Mouse (Mus musculus) CH12.LX (cell line): ENCODE measurements at regions not wholly inside any gene's neighbourhood (a gene's known extent, or its start where the extent isn't known, plus 50 kb on each side); places are given as distances from the start of the nearest gene placed in this dataset.

Experiments
- DNase-seq: peaks from one replicate; pipeline ENCODE4 v3.0.0-alpha.2; 2013; ENCODE audit errors: extremely low read depth
- H3K27ac ChIP-seq: 2 replicates; pipeline ENCODE4 v1.5.1; 2012; ENCODE audit warnings: low read depth, mild to moderate bottlenecking, control low read depth, moderate library complexity; ENCODE audit not compliant: insufficient read depth
- H3K27me3 ChIP-seq: replicated peaks from 2 replicates; pipeline ENCODE3; 2012; ENCODE audit warnings: inconsistent platforms
- H3K36me3 ChIP-seq, 2 experiments: replicated peaks in 1 of 2; 2 replicates each; pipeline versions ENCODE3 to v1.6.1; 2012; ENCODE audit warnings: inconsistent platforms in 1 of 2, low read length in 1 of 2, mild to moderate bottlenecking in 1 of 2, mixed read lengths in 1 of 2, moderate library complexity in 1 of 2; ENCODE audit not compliant: control insufficient read depth in 1 of 2, insufficient read depth in 1 of 2
- H3K4me1 ChIP-seq, 2 experiments: 2 replicates each; pipeline ENCODE4 v1.6.1; 2012; ENCODE audit warnings: inconsistent platforms in 1 of 2, moderate library complexity in 1 of 2; ENCODE audit not compliant: insufficient read depth in 2 of 2, control insufficient read depth in 1 of 2
- H3K4me2 ChIP-seq: 2 replicates; pipeline ENCODE4 v1.6.1; 2012; ENCODE audit warnings: low read depth, mild to moderate bottlenecking, control low read depth; ENCODE audit not compliant: poor library complexity, insufficient read depth, severe bottlenecking
- H3K4me3 ChIP-seq, 3 experiments: fragments of 150-350 bp in 1 of 3; sonication (generic) in 1 of 3; replicated peaks in 1 of 3; 2 replicates each; pipeline versions ENCODE3 to v1.5.1; 2011 to 2012; ENCODE audit warnings: low read depth in 2 of 3, low read length in 2 of 3, mild to moderate bottlenecking in 2 of 3, moderate library complexity in 2 of 3, control low read depth in 1 of 3, improper control_type of control experiment in 1 of 3, inconsistent platforms in 1 of 3, mixed read lengths in 1 of 3; ENCODE audit not compliant: poor library complexity in 1 of 3
- H3K79me2 ChIP-seq: replicated peaks from 2 replicates; pipeline ENCODE4 v1.6.1; 2012; ENCODE audit warnings: mild to moderate bottlenecking, moderate library complexity; ENCODE audit not compliant: control insufficient read depth, poor library complexity, insufficient read depth, severe bottlenecking; ENCODE audit errors: extremely low read depth
- H3K9ac ChIP-seq: 2 replicates; pipeline ENCODE4 v1.6.1; 2012; ENCODE audit warnings: low read depth, mild to moderate bottlenecking, control low read depth, moderate library complexity; ENCODE audit not compliant: insufficient read depth
- H3K9me3 ChIP-seq: replicated peaks from 2 replicates; pipeline ENCODE3; 2012; ENCODE audit warnings: low read length, inconsistent platforms, mixed read lengths
- CHD1 ChIP-seq: IDR thresholded peaks from 2 replicates; pipeline ENCODE4 v1.6.1; 2012; ENCODE audit warnings: low read depth, low read length, improper control_type of control experiment, inconsistent platforms
- CHD2 ChIP-seq: IDR thresholded peaks from 2 replicates; pipeline ENCODE4 v1.6.1; 2011; ENCODE audit warnings: low read length, improper control_type of control experiment
- CTCF ChIP-seq, 2 experiments: IDR thresholded peaks in 1 of 2; conservative IDR thresholded peaks in 1 of 2; 2 replicates each; pipeline ENCODE4 v1.5.1; 2011 to 2012; ENCODE audit warnings: low read depth in 2 of 2, low read length in 2 of 2, improper control_type of control experiment in 1 of 2, inconsistent platforms in 1 of 2, mild to moderate bottlenecking in 1 of 2, moderate library complexity in 1 of 2
- E2F4 ChIP-seq: IDR thresholded peaks from 2 replicates; pipeline ENCODE4 v1.6.1; 2011; ENCODE audit warnings: low read depth, low read length, improper control_type of control experiment; ENCODE audit not compliant: insufficient replicate concordance
- ELF1 ChIP-seq: IDR thresholded peaks from 2 replicates; pipeline ENCODE4 v1.6.1; 2014; ENCODE audit warnings: low read depth, mild to moderate bottlenecking, inconsistent platforms, low read length, improper control_type of control experiment
- EP300 ChIP-seq: IDR thresholded peaks from 2 replicates; pipeline ENCODE4 v1.6.1; 2011; ENCODE audit warnings: low read length, improper control_type of control experiment
- ETS1 ChIP-seq: conservative IDR thresholded peaks from 2 replicates; pipeline ENCODE4 v1.6.1; 2012; ENCODE audit warnings: low read depth, mild to moderate bottlenecking, inconsistent platforms, low read length, improper control_type of control experiment, moderate library complexity
- HCFC1 ChIP-seq: IDR thresholded peaks from 2 replicates; pipeline ENCODE4 v1.6.1; 2012; ENCODE audit warnings: low read depth, mild to moderate bottlenecking, inconsistent platforms, low read length, improper control_type of control experiment
- JUND ChIP-seq: conservative IDR thresholded peaks from 2 replicates; pipeline ENCODE4 v1.6.1; 2011; ENCODE audit warnings: low read depth, low read length, improper control_type of control experiment
- KAT2A ChIP-seq: IDR thresholded peaks from 2 replicates; pipeline ENCODE4 v1.6.1; 2012; ENCODE audit warnings: low read length, improper control_type of control experiment, inconsistent platforms; ENCODE audit not compliant: insufficient replicate concordance
- MAFK ChIP-seq: IDR thresholded peaks from 2 replicates; pipeline ENCODE4 v1.6.1; 2011; ENCODE audit warnings: low read length, improper control_type of control experiment; ENCODE audit not compliant: insufficient replicate concordance
- MAX ChIP-seq: IDR thresholded peaks from 2 replicates; pipeline ENCODE4 v1.6.1; 2011; ENCODE audit warnings: low read length, improper control_type of control experiment
- MAZ ChIP-seq: IDR thresholded peaks from 2 replicates; pipeline ENCODE4 v1.6.1; 2012; ENCODE audit warnings: low read depth, mild to moderate bottlenecking, inconsistent platforms, low read length, improper control_type of control experiment, moderate library complexity
- MEF2A ChIP-seq: IDR thresholded peaks from 2 replicates; pipeline ENCODE4 v1.6.1; 2014; ENCODE audit warnings: low read depth, mild to moderate bottlenecking, inconsistent platforms, low read length, improper control_type of control experiment, borderline replicate concordance
- MXI1 ChIP-seq: IDR thresholded peaks from 2 replicates; pipeline ENCODE4 v1.6.1; 2011; ENCODE audit warnings: mild to moderate bottlenecking, low read depth, low read length, improper control_type of control experiment
- MYC ChIP-seq: IDR thresholded peaks from 2 replicates; pipeline ENCODE4 v1.6.1; 2011; ENCODE audit warnings: low read depth, mild to moderate bottlenecking, improper control_type of control experiment, low read length
- NELFE ChIP-seq: IDR thresholded peaks from 2 replicates; pipeline ENCODE4 v1.6.1; 2011; ENCODE audit warnings: low read depth, low read length, improper control_type of control experiment
- POLR2AphosphoS2 ChIP-seq: IDR thresholded peaks from 2 replicates; pipeline ENCODE4 v1.6.1; 2011; ENCODE audit warnings: low read depth, low read length, improper control_type of control experiment
- RCOR1 ChIP-seq: conservative IDR thresholded peaks from 2 replicates; pipeline ENCODE4 v1.6.1; 2012; ENCODE audit warnings: low read depth, mild to moderate bottlenecking, inconsistent platforms, low read length, improper control_type of control experiment
- SIN3A ChIP-seq: IDR thresholded peaks from 2 replicates; pipeline ENCODE4 v1.6.1; 2012; ENCODE audit warnings: low read length, improper control_type of control experiment, inconsistent platforms
- UBTF ChIP-seq: IDR thresholded peaks from 2 replicates; pipeline ENCODE4 v1.6.1; 2012; ENCODE audit warnings: low read depth, mild to moderate bottlenecking, inconsistent platforms, low read length, improper control_type of control experiment, moderate library complexity
- ZKSCAN1 ChIP-seq: IDR thresholded peaks from 2 replicates; pipeline ENCODE4 v1.6.1; 2012; ENCODE audit warnings: low read depth, inconsistent platforms, low read length, improper control_type of control experiment, borderline replicate concordance
- ZMIZ1 ChIP-seq: IDR thresholded peaks from 2 replicates; pipeline ENCODE4 v1.6.1; 2012; ENCODE audit warnings: low read depth, mild to moderate bottlenecking, inconsistent platforms, low read length, improper control_type of control experiment
- dilution Hi-C: fragments of 300-500 bp; cut with MboI; formaldehyde crosslinking; loops from 2 replicates; pipeline ENCODE4 v1.14.3; 2020; ENCODE audit warnings: low sequenced_read_pairs; ENCODE audit not compliant: extremely low pct_unique_long_range_greater_than_20kb, extremely low pct_ligation_motif_present
- in situ Hi-C: fragments of 300-500 bp; cut with MboI; formaldehyde crosslinking; loops from 3 replicates; pipeline ENCODE4 v1.14.3; 2019; ENCODE audit warnings: low sequenced_read_pairs, low pct_ligation_motif_present, low pct_unique_long_range_greater_than_20kb, mixed read lengths

- dilution Hi-C loops, result no loop called here
- H3K36me3 ChIP-seq, result no peaks in the 10 kb centered on the region
- peaks cover 7% of the 10 kb centered on the region for H3K9me3 ChIP-seq
- H3K4me3 ChIP-seq, result no peak overlapping the region
- H3K9ac ChIP-seq, result no peak overlapping the region
- H3K79me2 ChIP-seq, result no peaks in the 10 kb centered on the region
- no peak overlapping the region for H3K4me2 ChIP-seq
- no peak for DNase-seq
- no peak overlapping the region for H3K27ac ChIP-seq
- in situ Hi-C loops, result no loop called here
- H3K27me3 ChIP-seq, result no peaks in the 10 kb centered on the region
- H3K4me1 ChIP-seq, result no peaks in the 10 kb centered on the region
- TF ChIP-seq EP300 (no peak), MEF2A (no peak), UBTF (no peak), POLR2AphosphoS2 (no peak)
Observed at GRCm38 (mm10) chr10:103910098-103910497, 232.7 kb upstream of the Gm21293 start.

GRCm38 (mm10) chr10:103958183-103958582 is 184.6 kb upstream of the Gm21293 start:
- in situ Hi-C loops, result no loop called here
- H3K36me3 ChIP-seq, result no peaks in the 10 kb centered on the region
- H3K27me3 ChIP-seq, result no peaks in the 10 kb centered on the region
- no peak overlapping the region for H3K4me3 ChIP-seq
- H3K27ac ChIP-seq, result no peak overlapping the region
- no peaks in the 10 kb centered on the region for H3K79me2 ChIP-seq
- H3K9ac ChIP-seq, result no peak overlapping the region
- dilution Hi-C loops, result no loop called here
- H3K4me1 ChIP-seq, result no peaks in the 10 kb centered on the region
- H3K9me3 ChIP-seq, result peaks cover 2% of the 10 kb centered on the region
- no peak for DNase-seq
- no peak for TF ChIP-seq ZMIZ1
- TF ChIP-seq CHD1, result no peak
- no peak for TF ChIP-seq ZKSCAN1
- no peak for TF ChIP-seq CTCF (conservative IDR thresholded peaks at IDR 0.05 in 1 of 2, IDR thresholded peaks at IDR 0.05 in 1 of 2; ENCODE audit: low read depth in 2 of 2, low read length in 2 of 2)
- TF ChIP-seq SIN3A, result no peak
- TF ChIP-seq POLR2AphosphoS2, result no peak
- no peak for TF ChIP-seq E2F4
- no peak for TF ChIP-seq MAZ
- TF ChIP-seq CHD2, result no peak
- TF ChIP-seq RCOR1, result no peak
- TF ChIP-seq MXI1, result no peak
- no peak for TF ChIP-seq MAX
- TF ChIP-seq NELFE, result no peak
- no peak for TF ChIP-seq HCFC1
- TF ChIP-seq KAT2A, result no peak
- no peak for TF ChIP-seq MAFK
- TF ChIP-seq ETS1, result no peak
- no peak for TF ChIP-seq JUND
- no peak for TF ChIP-seq MYC
- TF ChIP-seq ELF1, result no peak
- H3K4me2 ChIP-seq, result no peak overlapping the region
